Mouse (Mus musculus): Measurements from ENCODE around the gene Ruvbl1. TPM values are rescaled to one million over a fixed set of nuclear protein-coding genes. Genes with fewer than 3 reads are reported as not detected.
A peak's percentile ranks its signal among the peaks of the same experiment; 100 is the strongest.

Ruvbl1 gene
- total RNA-seq (2014; rRNA removed) = 34.5 and 42.9 TPM in 2 replicates
- 67.6 and 73.5 TPM in 2 replicates for polyA plus RNA-seq (2015; fragmentation: Nextera tagmentation; extraction: Ambion mirVana)

DNA sequence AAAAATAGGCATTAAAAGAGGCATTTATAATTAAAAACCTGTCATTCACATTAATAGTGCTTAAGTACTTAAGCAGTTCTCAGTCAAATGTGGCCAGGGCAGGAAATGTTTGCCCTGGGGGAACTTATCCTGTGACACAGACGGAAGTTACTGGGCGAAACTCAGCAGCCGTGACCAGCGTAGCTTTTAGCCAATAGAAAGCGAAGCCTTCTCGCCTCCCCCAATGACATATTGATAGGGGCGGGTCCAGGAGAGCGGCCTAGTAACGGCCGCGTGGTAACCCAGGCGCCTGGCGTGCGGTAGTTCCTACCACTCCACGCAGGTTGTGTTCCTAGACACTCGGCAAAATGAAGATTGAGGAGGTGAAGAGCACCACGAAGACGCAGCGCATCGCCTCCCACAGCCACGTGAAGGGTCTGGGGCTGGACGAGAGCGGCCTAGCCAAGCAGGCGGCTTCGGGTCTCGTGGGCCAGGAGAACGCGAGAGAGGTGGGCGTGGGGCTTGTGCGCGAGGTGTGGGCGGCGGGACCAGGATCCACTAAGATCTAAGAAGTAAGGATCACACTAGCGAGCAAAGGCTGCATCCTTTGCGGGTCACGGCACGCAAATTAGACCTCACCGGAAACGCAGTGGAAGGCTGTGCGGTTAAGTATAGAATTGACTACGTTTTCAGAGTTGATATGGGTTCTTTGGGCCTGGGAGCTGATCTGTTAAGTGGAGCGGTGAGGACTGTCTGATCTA, at the start of gene Ruvbl1:
TSS of gene Ruvbl1 (plus strand) at position 229 of the 740 bp plus-strand sequence.
- peaks cover 3% of the 10 kb centered on the region; the same call in 1 of the 2 replicates for H3K4me1 ChIP-seq (ENCODE audit: insufficient read depth, low read length)
- H3K27me3 ChIP-seq (ENCODE audit: insufficient read depth, low read length) = no peaks in the 10 kb centered on the region
- under 1% methylated on average over 37 of the region's 42 CpGs for WGBS
- H3K4me2 ChIP-seq (ENCODE audit: low read depth, low read length, poor library complexity, severe bottlenecking) = peak within 1 kb of the TSS; percentile 71
- peak within 1 kb of the TSS; percentile 64 for H3K9ac ChIP-seq (replicated peaks; ENCODE audit: low read length, poor library complexity, severe bottlenecking)
- no peak for TF ChIP-seq CTCF (IDR thresholded peaks at IDR 0.05)
- peak within 1 kb of the TSS; percentile 40 for H3K27ac ChIP-seq (ENCODE audit: low read depth, low read length)
- ATAC-seq (ENCODE audit: low FRiP score) (peak; percentile 100), DNase-seq (ENCODE audit: low spot score) (peak; percentile 99)
- no peaks in the 10 kb centered on the region for H3K9me3 ChIP-seq (ENCODE audit: low read length)
- peaks cover 25% of the 10 kb centered on the region for H3K36me3 ChIP-seq (ENCODE audit: insufficient read depth, low read length)
- peak within 1 kb of the TSS; percentile 47 for H3K4me3 ChIP-seq (ENCODE audit: low read depth, low read length)

GRCm38 (mm10) chr6:88416130-88416758, 49.0 kb upstream of the Ruvbl1 start:
- H3K4me3 ChIP-seq (ENCODE audit: low read depth, low read length) = no peak overlapping the region
- H3K9ac ChIP-seq (replicated peaks; ENCODE audit: low read length, poor library complexity, severe bottlenecking) = no peak overlapping the region
- no peak overlapping the region for H3K27ac ChIP-seq (ENCODE audit: low read depth, low read length)
- H3K27me3 ChIP-seq (ENCODE audit: insufficient read depth, low read length) = no peaks in the 10 kb centered on the region
- no peaks in the 10 kb centered on the region for H3K4me1 ChIP-seq (ENCODE audit: insufficient read depth, low read length)
- H3K9me3 ChIP-seq (ENCODE audit: low read length) = no peaks in the 10 kb centered on the region
- H3K36me3 ChIP-seq (ENCODE audit: insufficient read depth, low read length) = no peaks in the 10 kb centered on the region
- TF ChIP-seq CTCF (IDR thresholded peaks at IDR 0.05) = no peak
- WGBS = 38% methylated on average over 7 of the region's 7 CpGs
- no peak overlapping the region for H3K4me2 ChIP-seq (ENCODE audit: low read depth, low read length, poor library complexity, severe bottlenecking)
- DNase-seq (ENCODE audit: low spot score) (peak; percentile 14), ATAC-seq (ENCODE audit: low FRiP score) (no peak)

- TF ChIP-seq CTCF (IDR thresholded peaks at IDR 0.05) = peak; percentile 74
- Histone ChIP-seq H3K4me3 (ENCODE audit: low read depth, low read length) (no peak overlapping the region), H3K4me2 (ENCODE audit: low read depth, low read length, poor library complexity, severe bottlenecking) (no peak overlapping the region), H3K27ac (ENCODE audit: low read depth, low read length) (no peak overlapping the region), H3K9me3 (ENCODE audit: low read length) (no peaks in the 10 kb centered on the region), H3K4me1 (ENCODE audit: insufficient read depth, low read length) (no peaks in the 10 kb centered on the region), H3K36me3 (ENCODE audit: insufficient read depth, low read length) (no peaks in the 10 kb centered on the region), H3K27me3 (ENCODE audit: insufficient read depth, low read length) (no peaks in the 10 kb centered on the region), H3K9ac (replicated peaks; ENCODE audit: low read length, poor library complexity, severe bottlenecking) (no peak overlapping the region)
- ATAC-seq (ENCODE audit: low FRiP score) (no peak), DNase-seq (ENCODE audit: low spot score) (peak; percentile 47)
- 42% methylated on average over 4 of the region's 4 CpGs for WGBS
These were observed 34.0 kb upstream of the Ruvbl1 start for GRCm38 (mm10) chr6:88431202-88431601.

GRCm38 (mm10) chr6:88435609-88436008, 29.6 kb upstream of the Ruvbl1 start:
- no peak for TF ChIP-seq CTCF (IDR thresholded peaks at IDR 0.05)
- Histone ChIP-seq H3K9me3 (ENCODE audit: low read length) (no peaks in the 10 kb centered on the region), H3K36me3 (ENCODE audit: insufficient read depth, low read length) (no peaks in the 10 kb centered on the region), H3K4me2 (ENCODE audit: low read depth, low read length, poor library complexity, severe bottlenecking) (no peak overlapping the region), H3K27me3 (ENCODE audit: insufficient read depth, low read length) (no peaks in the 10 kb centered on the region), H3K4me3 (ENCODE audit: low read depth, low read length) (no peak overlapping the region), H3K27ac (ENCODE audit: low read depth, low read length) (no peak overlapping the region), H3K9ac (replicated peaks; ENCODE audit: low read length, poor library complexity, severe bottlenecking) (no peak overlapping the region), H3K4me1 (ENCODE audit: insufficient read depth, low read length) (no peaks in the 10 kb centered on the region)
- ATAC-seq (ENCODE audit: low FRiP score) = no peak
- 92% methylated on average over 7 of the region's 7 CpGs for WGBS
- DNase-seq (ENCODE audit: low spot score) = no peak

DNA sequence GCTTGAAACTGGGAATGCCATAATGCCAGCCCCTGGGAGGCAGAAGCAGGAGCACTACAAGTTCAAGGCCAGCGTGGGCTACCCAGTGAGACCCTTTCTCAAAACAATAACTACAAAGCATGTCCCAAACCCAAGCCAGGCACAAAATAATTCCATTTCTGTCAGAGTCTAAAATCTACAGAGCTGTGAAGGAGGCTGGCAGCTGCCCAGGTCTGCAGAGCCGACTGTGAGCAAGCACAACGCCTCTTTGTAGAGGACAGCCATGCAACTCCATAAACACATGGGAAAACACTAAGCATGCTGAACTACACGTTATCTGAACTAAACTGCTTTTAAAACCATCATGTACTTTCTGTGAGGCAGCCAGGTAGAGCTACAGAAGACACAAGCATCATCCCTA, 26.2 kb upstream of the Ruvbl1 start:
- no peaks in the 10 kb centered on the region for H3K4me1 ChIP-seq (ENCODE audit: insufficient read depth, low read length)
- no peaks in the 10 kb centered on the region for H3K9me3 ChIP-seq (ENCODE audit: low read length)
- no peaks in the 10 kb centered on the region for H3K36me3 ChIP-seq (ENCODE audit: insufficient read depth, low read length)
- TF ChIP-seq CTCF (IDR thresholded peaks at IDR 0.05) = no peak
- H3K9ac ChIP-seq (replicated peaks; ENCODE audit: low read length, poor library complexity, severe bottlenecking) = no peak overlapping the region
- no peak overlapping the region for H3K4me3 ChIP-seq (ENCODE audit: low read depth, low read length)
- no peaks in the 10 kb centered on the region for H3K27me3 ChIP-seq (ENCODE audit: insufficient read depth, low read length)
- DNase-seq (ENCODE audit: low spot score) (peak; percentile 34), ATAC-seq (ENCODE audit: low FRiP score) (no peak)
- 63% methylated on average over 4 of the region's 4 CpGs for WGBS
- H3K4me2 ChIP-seq (ENCODE audit: low read depth, low read length, poor library complexity, severe bottlenecking) = no peak overlapping the region
- H3K27ac ChIP-seq (ENCODE audit: low read depth, low read length) = no peak overlapping the region

DNA sequence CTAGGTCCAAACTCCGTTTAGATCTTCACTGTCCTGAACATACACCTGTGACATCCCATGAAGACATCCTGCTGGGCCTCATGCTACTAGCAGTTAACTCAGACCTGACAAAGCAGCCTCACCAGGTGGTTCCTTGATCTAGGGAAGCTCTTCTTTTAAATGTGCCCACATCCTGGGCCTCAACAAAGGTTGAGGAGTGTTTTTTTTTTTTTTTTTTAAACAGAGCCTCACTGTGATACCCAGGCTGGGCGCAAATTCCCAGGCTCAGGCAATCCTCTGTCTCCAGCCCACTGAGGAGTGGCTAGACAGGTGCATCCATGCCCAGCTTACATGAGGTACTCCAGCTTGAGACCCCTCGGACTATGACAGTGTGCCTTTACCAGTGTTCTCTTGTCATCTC, 22.7 kb upstream of the Ruvbl1 start:
- no peak for TF ChIP-seq CTCF (IDR thresholded peaks at IDR 0.05)
- H3K4me1 ChIP-seq (ENCODE audit: insufficient read depth, low read length) = no peaks in the 10 kb centered on the region

More for the DNA sequence above, 22.7 kb upstream of the Ruvbl1 start:
- WGBS = 76% methylated on average over 3 of the region's 3 CpGs
- no peak for DNase-seq (ENCODE audit: low spot score)
- Histone ChIP-seq H3K9ac (replicated peaks; ENCODE audit: low read length, poor library complexity, severe bottlenecking) (no peak overlapping the region), H3K36me3 (ENCODE audit: insufficient read depth, low read length) (no peaks in the 10 kb centered on the region), H3K9me3 (ENCODE audit: low read length) (no peaks in the 10 kb centered on the region), H3K27ac (ENCODE audit: low read depth, low read length) (no peak overlapping the region), H3K27me3 (ENCODE audit: insufficient read depth, low read length) (no peaks in the 10 kb centered on the region), H3K4me3 (ENCODE audit: low read depth, low read length) (no peak overlapping the region), H3K4me2 (ENCODE audit: low read depth, low read length, poor library complexity, severe bottlenecking) (no peak overlapping the region)
- ATAC-seq (ENCODE audit: low FRiP score) = no peak

All from midbrain, postnatal 0 days (tissue).